Mouse (Mus musculus): ENCODE results near the gene Dctd.

Gene Dctd

GRCm38 (mm10) chr8:48098792-48099191 lies at the start of gene Dctd:
Gene Dctd, plus strand, starts transcription at chr8:48099092.
- TF ChIP-seq GATA4 (IDR thresholded peaks at IDR 0.05; ENCODE audit: insufficient replicate concordance, low read length): no peak

GRCm38 (mm10) chr8:48053611-48054010 lies 45.3 kb upstream of the Dctd start:
- TF ChIP-seq GATA4 (IDR thresholded peaks at IDR 0.05; ENCODE audit: insufficient replicate concordance, low read length): no peak

GRCm38 (mm10) chr8:48063526-48064072 lies 35.3 kb upstream of the Dctd start:
- TF ChIP-seq GATA4 (IDR thresholded peaks at IDR 0.05; ENCODE audit: insufficient replicate concordance, low read length): no peak

GRCm38 (mm10) chr8:48074149-48074548 lies 24.7 kb upstream of the Dctd start:
- no peak for TF ChIP-seq GATA4 (IDR thresholded peaks at IDR 0.05; ENCODE audit: insufficient replicate concordance, low read length)

- no peak for TF ChIP-seq GATA4 (IDR thresholded peaks at IDR 0.05; ENCODE audit: insufficient replicate concordance, low read length)
Measured at GRCm38 (mm10) chr8:48082343-48082742, 16.5 kb upstream of the Dctd start.

GRCm38 (mm10) chr8:48090661-48091060 lies 8.2 kb upstream of the Dctd start:
- no peak for TF ChIP-seq GATA4 (IDR thresholded peaks at IDR 0.05; ENCODE audit: insufficient replicate concordance, low read length)

GRCm38 (mm10) chr8:48095378-48095777 lies 3.5 kb upstream of the Dctd start:
- no peak for TF ChIP-seq GATA4 (IDR thresholded peaks at IDR 0.05; ENCODE audit: insufficient replicate concordance, low read length)

- TF ChIP-seq GATA4 (IDR thresholded peaks at IDR 0.05; ENCODE audit: insufficient replicate concordance, low read length): no peak
Measured at GRCm38 (mm10) chr8:48097131-48097794, 1.6 kb upstream of the Dctd start.

GRCm38 (mm10) chr8:48098081-48098639 lies 732 bp upstream of the Dctd start:
- TF ChIP-seq GATA4 (IDR thresholded peaks at IDR 0.05; ENCODE audit: insufficient replicate concordance, low read length): no peak

GRCm38 (mm10) chr8:48100100-48100787 lies 1.4 kb downstream of the Dctd start:
- TF ChIP-seq GATA4 (IDR thresholded peaks at IDR 0.05; ENCODE audit: insufficient replicate concordance, low read length): no peak

- TF ChIP-seq GATA4 (IDR thresholded peaks at IDR 0.05; ENCODE audit: insufficient replicate concordance, low read length): no peak
Measured at GRCm38 (mm10) chr8:48109373-48109855, 10.5 kb downstream of the Dctd start.

GRCm38 (mm10) chr8:48109856-48110780 lies 11.2 kb downstream of the Dctd start:
- TF ChIP-seq GATA4 (IDR thresholded peaks at IDR 0.05; ENCODE audit: insufficient replicate concordance, low read length): no peak

GRCm38 (mm10) chr8:48114591-48114990 lies 15.7 kb downstream of the Dctd start:
- TF ChIP-seq GATA4 (IDR thresholded peaks at IDR 0.05; ENCODE audit: insufficient replicate concordance, low read length): no peak

- no peak for TF ChIP-seq GATA4 (IDR thresholded peaks at IDR 0.05; ENCODE audit: insufficient replicate concordance, low read length)
Measured at GRCm38 (mm10) chr8:48122991-48123390, 24.1 kb downstream of the Dctd start.

- TF ChIP-seq GATA4 (IDR thresholded peaks at IDR 0.05; ENCODE audit: insufficient replicate concordance, low read length): no peak
Measured at GRCm38 (mm10) chr8:48124857-48125256, 26.0 kb downstream of the Dctd start.
